Mouse (Mus musculus) lung, adult 2 months (tissue): ENCODE results near the gene Cbx4. TPM values are rescaled to one million over a fixed set of nuclear protein-coding genes. Genes with fewer than 3 reads are reported as not detected.

Experiments used
- DNase-seq: peaks from one replicate; pipeline ENCODE4 v3.0.0; 2022
- H3K4me1 ChIP-seq: fragments of 200-500 bp; 2 replicates; pipeline ENCODE4 v1.6.1; 2011; ENCODE audit warnings: low read length; ENCODE audit not compliant: control insufficient read depth, insufficient read depth
- H3K4me3 ChIP-seq: fragments of 200-500 bp; replicated peaks from 2 replicates; pipeline ENCODE3; 2011; ENCODE audit warnings: low read depth, mild to moderate bottlenecking, control low read depth, low read length; ENCODE audit errors: extremely low read depth
- CTCF ChIP-seq: fragments of 200-500 bp; IDR thresholded peaks from 2 replicates; pipeline ENCODE4 v1.5.1; 2011; ENCODE audit warnings: mild to moderate bottlenecking, low read length, control low read depth; ENCODE audit not compliant: insufficient read depth
- POLR2A ChIP-seq: fragments of 200-500 bp; IDR thresholded peaks from 2 replicates; pipeline ENCODE4 v1.6.1; 2011; ENCODE audit warnings: low read depth, mild to moderate bottlenecking, control low read depth, low read length, borderline replicate concordance; ENCODE audit errors: extremely low read depth
- WGBS: fragments of 180-500 bp; shearing (Covaris S2); methylation state at CpG from one replicate; pipeline ENCODE4 v1.1.7; 2018; 5-methylcytosine and 5-hydroxymethylcytosine counted together
- polyA plus RNA-seq: library from polyadenylated mRNA; depleted of rRNA; stranded (reverse); fragments of >200 nt; gene quantifications from 2 replicates; pipeline ENCODE4 v1.2.3, GENCODE M21; 2012

Gene Cbx4
- polyA plus RNA-seq, 1 experiment = 16.2 TPM

DNA sequence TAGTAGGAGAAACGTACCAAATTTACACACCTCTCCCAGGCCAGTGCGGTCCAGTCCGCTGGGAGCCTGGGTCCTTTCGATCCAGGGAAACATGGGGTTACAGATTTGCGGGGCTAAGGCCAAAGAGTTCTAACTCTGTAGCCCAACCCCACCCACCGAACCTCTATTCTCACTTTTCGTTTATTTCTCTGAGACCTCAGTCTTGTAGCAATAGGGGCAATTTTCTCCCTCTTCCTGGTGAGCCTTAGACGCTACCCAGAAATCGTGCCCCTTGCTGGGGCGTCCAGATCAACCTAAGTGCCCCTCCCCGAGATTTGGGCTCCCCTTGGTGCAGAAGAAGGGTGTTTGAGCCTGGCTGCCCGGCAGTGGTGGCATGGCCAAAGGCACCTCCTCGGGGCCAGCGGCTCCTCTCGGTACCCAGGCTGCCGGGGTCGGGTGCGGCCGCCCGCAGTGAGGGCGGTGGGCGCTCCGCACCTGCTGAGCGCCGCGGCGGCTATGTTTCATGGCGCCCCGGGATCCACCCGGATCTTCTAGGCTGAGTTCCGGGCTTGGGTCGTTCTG is 30.4 kb downstream of the Cbx4 start:
- WGBS = 2% methylated on average over 32 of the region's 32 CpGs
- DNase-seq = no peak
- H3K4me1 ChIP-seq = peaks cover 27% of the 10 kb centered on the region
- peak overlapping the region; percentile 13 for H3K4me3 ChIP-seq
- TF ChIP-seq CTCF (no peak), POLR2A (no peak)

DNA sequence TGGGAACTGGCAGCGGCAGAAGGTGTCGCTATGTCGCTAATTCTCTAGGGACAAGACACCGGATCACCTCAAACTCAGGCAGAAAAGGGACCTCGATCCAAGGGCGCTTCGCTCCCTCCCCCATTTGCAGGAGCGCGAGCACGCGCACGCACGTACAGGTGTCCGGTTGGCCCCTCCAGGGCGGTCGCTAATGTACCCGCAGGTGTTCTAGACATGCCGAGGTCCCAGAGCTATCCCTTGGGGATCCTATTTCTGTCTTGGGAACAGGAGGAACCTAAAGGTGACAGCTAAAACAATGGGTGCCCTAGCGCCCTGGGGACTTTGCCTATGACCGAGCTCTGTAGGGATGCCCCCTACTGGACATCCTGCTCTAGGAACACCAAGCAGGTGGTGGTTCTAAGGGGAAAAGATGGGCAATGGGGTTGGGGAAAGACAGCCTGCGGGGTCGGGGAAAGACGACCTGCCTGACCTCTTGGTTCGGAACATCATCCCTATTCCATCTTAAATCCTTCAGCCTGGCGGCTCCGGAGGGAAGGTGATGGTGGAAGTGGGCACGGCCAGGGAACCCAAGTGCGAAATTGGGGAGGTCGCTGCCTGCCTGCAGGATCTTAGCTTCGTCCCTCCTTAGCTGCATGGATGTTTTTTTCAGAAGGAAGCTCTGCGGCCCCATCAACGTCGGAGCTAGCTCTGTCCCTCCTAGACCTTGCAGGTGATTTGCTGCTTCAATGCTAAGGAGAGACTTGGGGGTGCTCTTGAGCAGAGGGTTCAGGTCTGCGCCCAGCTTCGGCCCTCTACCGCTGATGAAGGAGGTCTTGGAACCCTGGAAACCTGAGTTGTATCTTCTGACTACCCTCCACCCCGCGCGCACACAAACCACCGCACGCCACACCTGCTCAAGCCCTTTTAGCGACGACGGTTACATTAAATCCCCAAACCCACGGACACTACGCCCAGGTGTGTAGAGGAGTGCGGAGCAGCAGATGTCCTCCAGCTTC is 31.4 kb downstream of the Cbx4 start:
- H3K4me3 ChIP-seq = no peak overlapping the region
- 4% methylated on average over 47 of the region's 47 CpGs for WGBS
- TF ChIP-seq CTCF (peak; percentile 36), POLR2A (no peak)

DNA sequence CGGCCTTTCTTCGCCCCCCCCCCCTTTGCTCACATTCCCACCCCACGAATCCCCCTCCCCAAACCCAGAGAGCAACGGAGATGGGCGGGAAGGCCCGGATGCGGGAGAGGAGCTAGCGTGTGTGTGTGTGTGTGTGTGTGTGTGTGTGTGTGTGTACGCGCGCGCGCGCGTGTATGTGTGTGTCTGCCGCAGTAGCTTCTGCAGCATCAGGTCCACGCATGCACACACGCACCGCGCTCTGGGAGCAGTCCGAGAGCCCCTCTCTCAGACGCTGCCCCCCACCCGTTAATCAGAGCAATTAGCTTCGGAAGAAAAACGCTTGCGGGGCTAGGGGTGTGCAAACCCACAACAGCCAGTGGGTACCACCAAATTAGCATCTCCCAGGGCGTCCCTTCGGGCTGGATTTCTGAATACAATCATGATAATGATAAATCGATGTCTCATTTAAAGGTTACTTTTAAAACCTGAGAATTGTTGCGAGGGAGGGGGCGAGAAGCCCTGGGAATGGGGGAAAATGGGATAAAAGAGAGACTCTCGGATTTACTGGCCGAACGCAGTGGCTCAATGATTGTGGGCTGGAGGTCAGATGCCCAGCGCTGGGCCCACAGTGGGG is 32.2 kb downstream of the Cbx4 start:
- no peak for DNase-seq
- Histone ChIP-seq H3K4me1 (peaks cover 24% of the 10 kb centered on the region), H3K4me3 (no peak overlapping the region)
- TF ChIP-seq CTCF (no peak), POLR2A (no peak)
- 1% methylated on average over 28 of the region's 35 CpGs for WGBS

More for the DNA sequence above, 31.4 kb downstream of the Cbx4 start:
- peaks cover 27% of the 10 kb centered on the region for H3K4me1 ChIP-seq
- no peak for DNase-seq

DNA sequence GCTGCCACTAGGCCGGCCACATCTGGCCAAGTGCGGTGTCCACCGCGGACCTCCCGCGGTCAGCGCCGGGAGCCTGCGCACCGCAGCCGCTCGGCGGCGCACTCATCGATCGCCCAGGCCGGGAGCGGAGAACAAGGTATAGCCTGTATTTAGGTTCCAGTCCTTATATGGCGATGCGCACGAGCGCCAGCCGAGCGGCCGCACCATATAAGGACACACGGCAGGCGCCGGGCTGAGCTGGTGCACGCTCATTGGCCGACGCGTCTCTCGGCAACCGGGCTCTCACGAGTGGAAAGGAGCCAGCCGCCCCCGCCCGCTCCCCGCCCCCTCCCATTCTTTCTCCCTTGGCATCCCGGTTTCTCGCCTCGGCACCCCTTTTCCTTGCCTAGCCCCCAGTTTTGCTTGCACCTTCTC is 32.8 kb downstream of the Cbx4 start:
- TF ChIP-seq POLR2A (no peak), CTCF (no peak)
- Histone ChIP-seq H3K4me1 (peaks cover 18% of the 10 kb centered on the region), H3K4me3 (peak overlapping the region; percentile 6)
- WGBS = under 1% methylated on average over 42 of the region's 42 CpGs
- DNase-seq = no peak

DNA sequence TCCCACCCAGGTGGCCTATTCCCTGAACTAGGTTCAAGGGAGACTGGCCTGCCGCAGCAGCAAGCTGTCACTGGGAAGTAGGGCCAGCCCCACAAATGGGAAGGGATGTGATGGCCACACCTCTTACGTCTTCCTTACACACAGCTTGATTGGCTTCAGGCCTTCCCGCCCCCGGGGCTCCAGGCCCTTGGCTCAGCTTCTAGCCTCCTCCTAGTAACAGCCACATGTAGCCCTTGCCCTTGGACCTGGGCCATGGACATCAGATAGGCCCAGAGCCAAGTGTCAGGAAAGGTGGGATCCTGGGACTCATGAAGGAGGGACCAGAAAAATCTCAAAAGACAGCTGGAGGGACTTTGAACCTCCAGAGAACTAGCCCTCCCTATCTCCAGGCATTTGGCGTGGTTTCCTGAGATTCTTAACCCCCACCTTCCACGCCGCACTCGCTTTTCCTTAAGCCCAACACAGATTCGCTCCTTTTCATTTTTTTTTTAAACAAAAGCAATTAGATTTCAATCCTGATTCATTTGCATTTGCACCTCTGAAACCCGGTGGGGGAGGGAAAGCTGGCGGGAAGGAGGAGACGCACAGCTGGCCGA is 33.3 kb downstream of the Cbx4 start:
- no peak for DNase-seq
- WGBS = 3% methylated on average over 13 of the region's 13 CpGs
- H3K4me3 ChIP-seq = peak overlapping the region; percentile 6
- no peak for TF ChIP-seq POLR2A
- TF ChIP-seq CTCF = no peak
- peaks cover 14% of the 10 kb centered on the region for H3K4me1 ChIP-seq

- DNase-seq = no peak
- WGBS = 6% methylated on average over 15 of the region's 15 CpGs
- peaks cover 9% of the 10 kb centered on the region for H3K4me1 ChIP-seq
- no peak overlapping the region for H3K4me3 ChIP-seq
- TF ChIP-seq POLR2A (no peak), CTCF (peak; percentile 59; the same call in 1 of the 2 replicates)
These were observed 33.9 kb downstream of the Cbx4 start for GRCm38 (mm10) chr11:119051927-119052660.

GRCm38 (mm10) chr11:119051426-119051825 is 34.6 kb downstream of the Cbx4 start:
- H3K4me3 ChIP-seq = no peak overlapping the region
- TF ChIP-seq POLR2A (no peak), CTCF (no peak)
- peaks cover 16% of the 10 kb centered on the region for H3K4me1 ChIP-seq
- no peak for DNase-seq

- peaks cover 17% of the 10 kb centered on the region for H3K4me1 ChIP-seq
These were observed 35.7 kb downstream of the Cbx4 start for GRCm38 (mm10) chr11:119050361-119050760.

More at GRCm38 (mm10) chr11:119050361-119050760, 35.7 kb downstream of the Cbx4 start:
- no peak for DNase-seq
- TF ChIP-seq POLR2A (no peak), CTCF (no peak)
- H3K4me3 ChIP-seq = no peak overlapping the region
- WGBS = 9% methylated on average over 2 of the region's 2 CpGs
